Mouse (Mus musculus) midbrain, postnatal 0 days (tissue): ENCODE measurements at regions not wholly inside any gene's neighbourhood (a gene's known extent, or its start where the extent isn't known, plus 50 kb on each side); places are given as distances from the start of the nearest gene placed in this dataset.

Experiments
- ATAC-seq: fragments of 200-750 bp; cut with Nextera tagmentation; 2 replicates; pipeline ENCODE4 v1.8.0; 2017; ENCODE audit warnings: moderate number of reproducible peaks, mild to moderate bottlenecking, moderate TSS enrichment, moderate library complexity; ENCODE audit not compliant: low FRiP score
- DNase-seq: peaks from one replicate; pipeline ENCODE4 v3.0.0-alpha.2; 2015; ENCODE audit warnings: low spot score
- H3K27ac ChIP-seq: fragments of 300-500 bp; sonication (generic); 2 replicates; pipeline ENCODE4 v1.5.1; 2014; ENCODE audit warnings: low read depth, mild to moderate bottlenecking, low read length, mixed read lengths
- H3K27me3 ChIP-seq: fragments of 300-500 bp; sonication (generic); 2 replicates; pipeline ENCODE4 v1.6.1; 2014; ENCODE audit warnings: low read length, control low read depth, mixed read lengths; ENCODE audit not compliant: insufficient read depth
- H3K36me3 ChIP-seq: fragments of 300-500 bp; sonication (generic); 2 replicates; pipeline ENCODE4 v1.6.1; 2014; ENCODE audit warnings: low read length, control low read depth, mixed read lengths; ENCODE audit not compliant: insufficient read depth
- H3K4me1 ChIP-seq: fragments of 300-500 bp; sonication (generic); 2 replicates; pipeline ENCODE4 v1.6.1; 2014; ENCODE audit warnings: mild to moderate bottlenecking, control low read depth, antibody characterized with exemption, low read length, mixed read lengths; ENCODE audit not compliant: insufficient read depth
- H3K4me2 ChIP-seq: fragments of 300-500 bp; sonication (generic); 2 replicates; pipeline ENCODE4 v1.6.1; 2014; ENCODE audit warnings: low read depth, mild to moderate bottlenecking, low read length, mixed read lengths; ENCODE audit not compliant: poor library complexity, severe bottlenecking
- H3K4me3 ChIP-seq: fragments of 300-500 bp; sonication (generic); 2 replicates; pipeline ENCODE4 v1.5.1; 2014; ENCODE audit warnings: low read depth, mild to moderate bottlenecking, low read length, moderate library complexity
- H3K9ac ChIP-seq: fragments of 300-500 bp; sonication (generic); replicated peaks from 2 replicates; pipeline ENCODE4 v1.6.1; 2014; ENCODE audit warnings: mild to moderate bottlenecking, low read length, moderate library complexity, mixed read lengths; ENCODE audit not compliant: poor library complexity, severe bottlenecking
- H3K9me3 ChIP-seq: fragments of 300-500 bp; sonication (generic); 2 replicates; pipeline ENCODE4 v1.6.1; 2016; ENCODE audit warnings: low read length, control low read depth
- CTCF ChIP-seq: IDR thresholded peaks from 2 replicates; pipeline ENCODE4 v1.5.1; 2016; ENCODE audit warnings: antibody characterized with exemption, mild to moderate bottlenecking
- WGBS: fragments of 180-500 bp; shearing (Covaris S2); extraction: QIAGEN DNeasy Blood & Tissue Kit; methylation state at CpG from one replicate; pipeline ENCODE4 v1.1.7; 2014; 5-methylcytosine and 5-hydroxymethylcytosine counted together

DNA sequence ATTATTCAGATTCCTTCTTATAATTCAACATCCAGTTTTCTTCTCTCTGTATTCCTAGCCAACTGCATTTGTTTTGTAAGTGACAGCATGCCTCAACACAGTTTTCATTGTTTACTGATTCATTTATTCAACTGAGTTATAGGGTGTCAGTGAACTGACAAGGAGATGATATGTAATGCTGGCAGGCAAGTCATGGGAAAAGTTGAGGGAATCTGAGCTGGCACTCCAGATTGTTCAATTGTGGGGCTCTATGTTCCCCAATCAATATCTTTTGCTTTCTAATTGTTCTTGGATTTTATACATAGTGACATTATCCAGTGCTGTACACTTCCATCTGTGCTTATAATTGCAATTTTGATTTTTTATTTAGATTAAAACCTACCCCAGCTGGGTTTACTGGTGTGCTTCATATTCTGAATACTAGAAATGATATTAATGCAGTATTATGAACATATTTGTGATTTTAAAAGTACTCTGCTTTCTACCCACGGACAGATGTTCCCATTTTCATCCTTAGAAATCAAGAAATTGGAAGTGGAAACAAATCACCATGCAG lies 1015.5 kb downstream of the D3Ertd751e start:
- Histone ChIP-seq H3K27me3 (no peaks in the 10 kb centered on the region), H3K27ac (no peak overlapping the region), H3K36me3 (no peaks in the 10 kb centered on the region), H3K9me3 (no peaks in the 10 kb centered on the region), H3K4me1 (no peaks in the 10 kb centered on the region), H3K4me2 (no peak overlapping the region), H3K4me3 (no peak overlapping the region), H3K9ac (no peak overlapping the region)
- no peak for TF ChIP-seq CTCF
- WGBS, result 63% methylated on average over 1 of the region's 1 CpGs
- ATAC-seq (no peak), DNase-seq (no peak)

GRCm38 (mm10) chr3:42762205-42762604 lies 1019.8 kb downstream of the D3Ertd751e start:
- Histone ChIP-seq H3K4me3 (no peak overlapping the region), H3K9ac (no peak overlapping the region), H3K4me2 (no peak overlapping the region), H3K36me3 (no peaks in the 10 kb centered on the region), H3K27me3 (no peaks in the 10 kb centered on the region), H3K27ac (no peak overlapping the region), H3K4me1 (no peaks in the 10 kb centered on the region), H3K9me3 (no peaks in the 10 kb centered on the region)
- ATAC-seq (no peak), DNase-seq (no peak)
- no peak for TF ChIP-seq CTCF

DNA sequence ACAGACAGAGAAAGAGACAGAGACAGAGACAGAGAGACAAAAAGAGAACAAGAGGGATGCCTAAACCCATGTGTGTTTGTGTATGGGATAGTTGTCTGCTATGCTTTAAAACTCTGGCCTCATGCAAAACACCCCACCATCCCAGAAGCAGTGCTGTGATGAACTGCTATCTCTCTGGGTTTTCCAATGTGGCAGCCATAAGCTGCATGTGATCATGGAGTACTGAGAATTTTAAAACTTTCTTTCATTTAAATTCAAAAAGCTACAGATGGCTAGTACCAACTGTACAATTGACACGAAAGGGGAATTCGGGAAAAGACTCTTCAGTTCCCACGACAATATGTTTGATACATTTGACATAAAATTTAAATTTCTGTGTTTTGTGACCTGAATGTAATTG lies 1041.1 kb downstream of the D3Ertd751e start:
- no peaks in the 10 kb centered on the region for H3K4me1 ChIP-seq
- no peaks in the 10 kb centered on the region for H3K9me3 ChIP-seq
- ATAC-seq, result no peak
- TF ChIP-seq CTCF, result no peak
- 86% methylated on average over 3 of the region's 3 CpGs for WGBS
- H3K4me2 ChIP-seq, result no peak overlapping the region
- H3K36me3 ChIP-seq, result no peaks in the 10 kb centered on the region
- no peaks in the 10 kb centered on the region for H3K27me3 ChIP-seq
- DNase-seq, result no peak
- no peak overlapping the region for H3K9ac ChIP-seq
- no peak overlapping the region for H3K4me3 ChIP-seq
- H3K27ac ChIP-seq, result no peak overlapping the region

DNA sequence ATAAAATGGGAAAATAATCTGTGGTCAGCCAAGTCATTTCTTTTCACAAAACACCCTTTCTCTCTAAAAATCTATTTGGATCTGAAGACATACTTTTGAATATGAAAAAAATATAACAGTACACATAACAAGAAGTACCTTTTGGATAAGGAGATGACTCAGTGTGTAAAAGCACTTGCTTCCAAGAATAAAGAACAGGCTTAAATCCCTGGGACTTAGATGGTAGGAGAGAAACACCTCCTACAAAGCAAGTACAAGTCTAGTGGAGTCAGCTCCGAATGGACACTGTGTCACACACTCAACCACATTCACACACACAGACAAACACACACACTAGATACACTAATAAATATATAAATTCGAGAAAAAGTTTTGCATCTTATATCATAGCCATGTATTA lies 1041.8 kb downstream of the D3Ertd751e start:
- Histone ChIP-seq H3K9ac (no peak overlapping the region), H3K9me3 (no peaks in the 10 kb centered on the region), H3K4me1 (no peaks in the 10 kb centered on the region), H3K27me3 (no peaks in the 10 kb centered on the region), H3K27ac (no peak overlapping the region), H3K4me2 (no peak overlapping the region), H3K4me3 (no peak overlapping the region), H3K36me3 (no peaks in the 10 kb centered on the region)
- no peak for TF ChIP-seq CTCF
- WGBS, result 83% methylated on average over 2 of the region's 2 CpGs
- no peak for ATAC-seq
- DNase-seq, result no peak

DNA sequence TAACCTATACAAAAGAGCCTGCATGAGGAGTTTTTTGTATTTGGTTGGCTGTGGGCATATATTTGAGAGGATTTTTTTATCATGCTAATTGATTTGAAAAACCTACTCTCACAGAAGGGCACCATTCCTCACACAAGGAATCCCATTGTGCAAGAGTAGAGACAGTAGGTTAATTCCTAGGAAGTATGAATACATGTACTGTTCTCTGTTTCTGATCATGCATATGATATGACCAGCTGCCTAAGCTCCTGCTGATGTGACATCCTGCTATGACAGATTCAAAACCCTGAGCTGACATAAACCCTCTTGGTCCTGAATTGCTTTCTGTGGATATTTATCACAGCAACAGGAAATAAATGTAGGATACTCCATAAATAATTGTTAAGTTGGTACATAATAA lies 1048.0 kb downstream of the D3Ertd751e start:
- no peak overlapping the region for H3K27ac ChIP-seq
- ATAC-seq (no peak), DNase-seq (peak; percentile 14)
- no peaks in the 10 kb centered on the region for H3K36me3 ChIP-seq
- TF ChIP-seq CTCF, result no peak
- no peaks in the 10 kb centered on the region for H3K9me3 ChIP-seq
- H3K4me3 ChIP-seq, result no peak overlapping the region
- H3K27me3 ChIP-seq, result no peaks in the 10 kb centered on the region
- no peaks in the 10 kb centered on the region for H3K4me1 ChIP-seq
- no peak overlapping the region for H3K4me2 ChIP-seq
- no peak overlapping the region for H3K9ac ChIP-seq

DNA sequence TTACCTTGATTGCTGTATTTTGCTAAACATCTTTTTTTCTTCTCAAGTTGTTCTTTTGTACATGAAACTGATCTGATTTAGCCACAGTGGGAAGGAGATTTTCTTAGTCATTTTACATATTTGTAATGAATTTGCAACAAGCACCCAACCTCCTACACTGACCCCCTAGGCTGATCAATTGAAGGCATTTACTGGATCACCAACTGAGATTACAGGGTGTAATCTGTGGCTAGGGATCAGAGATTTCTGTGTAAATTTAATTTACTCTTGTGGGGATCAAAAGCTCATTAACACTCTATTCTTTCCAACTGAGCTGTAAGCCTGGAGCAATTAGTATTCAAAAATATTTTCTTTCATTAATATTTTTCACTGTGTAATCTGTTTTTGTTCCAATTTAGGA lies 1049.5 kb downstream of the D3Ertd751e start:
- no peak overlapping the region for H3K4me3 ChIP-seq
- no peak overlapping the region for H3K9ac ChIP-seq
- no peaks in the 10 kb centered on the region for H3K4me1 ChIP-seq
- no peaks in the 10 kb centered on the region for H3K36me3 ChIP-seq
- no peak for ATAC-seq
- DNase-seq, result no peak
- H3K4me2 ChIP-seq, result no peak overlapping the region
- TF ChIP-seq CTCF, result no peak
- no peaks in the 10 kb centered on the region for H3K27me3 ChIP-seq
- H3K9me3 ChIP-seq, result no peaks in the 10 kb centered on the region
- H3K27ac ChIP-seq, result no peak overlapping the region

DNA sequence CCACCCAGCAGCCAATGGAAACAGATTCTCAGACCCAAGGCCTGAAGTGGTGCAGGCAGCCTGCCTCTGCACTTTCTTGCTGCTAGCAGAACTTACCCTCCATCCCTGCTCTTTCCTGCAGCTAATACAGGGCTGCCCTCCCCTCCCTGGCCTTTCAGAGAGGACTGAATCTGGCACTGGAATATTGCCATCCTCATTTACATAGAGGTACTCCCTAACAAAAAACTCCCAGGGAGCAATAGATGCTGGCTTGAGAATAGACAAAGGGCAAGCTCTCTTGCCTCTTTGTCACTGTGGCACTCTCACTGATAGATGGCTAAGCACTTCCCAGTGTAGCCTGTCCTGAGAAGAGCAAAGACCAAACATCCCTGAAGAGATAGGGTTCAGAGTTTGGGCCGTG lies 1088.0 kb downstream of the D3Ertd751e start:
- WGBS, result 42% methylated on average over 1 of the region's 1 CpGs

More for the DNA sequence above, 1088.0 kb downstream of the D3Ertd751e start:
- DNase-seq (peak; percentile 8), ATAC-seq (no peak)
- H3K27ac ChIP-seq, result no peak overlapping the region
- no peaks in the 10 kb centered on the region for H3K27me3 ChIP-seq
- no peak for TF ChIP-seq CTCF
- no peak overlapping the region for H3K4me2 ChIP-seq
- H3K4me1 ChIP-seq, result no peaks in the 10 kb centered on the region
- no peak overlapping the region for H3K9ac ChIP-seq
- no peaks in the 10 kb centered on the region for H3K9me3 ChIP-seq
- H3K4me3 ChIP-seq, result no peak overlapping the region
- H3K36me3 ChIP-seq, result no peaks in the 10 kb centered on the region
